Mouse (Mus musculus): ENCODE results near the gene Rdm1. TPM values are rescaled to one million over a fixed set of nuclear protein-coding genes. Genes with fewer than 3 reads are reported as not detected.

Rdm1 gene
- total and polyA plus RNA-seq, 3 experiments = 6.5 to 6.8 TPM; not detected in 1

DNA sequence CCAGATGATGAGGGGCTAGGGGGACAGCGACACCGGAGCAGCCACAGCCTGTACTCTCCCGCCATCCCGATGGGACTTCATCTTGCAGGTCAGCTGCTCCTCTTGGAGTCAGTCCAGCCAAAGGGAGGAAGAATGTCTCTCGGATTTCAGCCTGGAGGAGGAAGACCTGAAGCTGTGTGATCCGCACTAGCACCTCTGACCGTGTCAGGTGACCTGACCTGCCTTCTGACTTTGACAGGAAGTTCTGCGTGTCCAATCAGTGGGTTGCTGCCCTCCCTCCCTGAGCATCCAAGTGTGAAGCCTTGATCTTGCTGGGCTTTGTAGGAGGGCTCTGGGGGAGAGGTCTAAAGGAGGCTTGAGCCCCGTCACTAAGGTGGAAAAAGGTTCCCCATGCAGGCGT, 8.7 kb downstream of the Rdm1 start:
- H3K9me3 ChIP-seq (replicated peaks; ENCODE audit: insufficient read depth, low read length) = no peaks in the 10 kb centered on the region
- H3K4me3 ChIP-seq (ENCODE audit: control insufficient read depth in 1 of 2, insufficient read depth in 1 of 2, low read depth in 2 of 2, low read length in 2 of 2) = no peak overlapping the region
- no peak overlapping the region for H3K27ac ChIP-seq (ENCODE audit: control insufficient read depth, low read depth, low read length)
- H3K27me3 ChIP-seq (ENCODE audit: control insufficient read depth in 1 of 2, insufficient read depth in 2 of 2, low read length in 2 of 2) = no peaks in the 10 kb centered on the region
- peaks cover 0 to 2% of the 10 kb centered on the region in 2 experiments; a peak in 2 of 4 replicates for H3K36me3 ChIP-seq (ENCODE audit: control insufficient read depth in 1 of 2, insufficient read depth in 2 of 2, low read length in 2 of 2)
- TF ChIP-seq MEF2A (IDR thresholded peaks at IDR 0.05; ENCODE audit: extremely low read depth, insufficient replicate concordance, low read depth, low read length, poor library complexity, severe bottlenecking) (no peak), EP300 (IDR thresholded peaks at IDR 0.05; ENCODE audit: low read depth in 1 of 2, low read length in 2 of 2) (no peak), HCFC1 (IDR thresholded peaks at IDR 0.05; ENCODE audit: low read depth, low read length) (no peak), ZKSCAN1 (IDR thresholded peaks at IDR 0.05; ENCODE audit: low read depth, low read length) (no peak), RCOR1 (IDR thresholded peaks at IDR 0.05; ENCODE audit: low read depth, low read length) (no peak), USF2 (IDR thresholded peaks at IDR 0.05; ENCODE audit: borderline replicate concordance in 1 of 2, insufficient read depth in 1 of 2, low read depth in 1 of 2, low read length in 2 of 2) (no peak), KAT2A (conservative IDR thresholded peaks at IDR 0.05; ENCODE audit: low read depth, low read length) (no peak), MXI1 (IDR thresholded peaks at IDR 0.05; ENCODE audit: low read depth, low read length) (no peak), JUND (IDR thresholded peaks at IDR 0.05; ENCODE audit: low read depth, low read length) (no peak), POLR2AphosphoS5 (IDR thresholded peaks at IDR 0.05; ENCODE audit: borderline replicate concordance, low read depth, low read length) (no peak), ZC3H11A (IDR thresholded peaks at IDR 0.05; ENCODE audit: low read depth, low read length) (no peak), ZNF384 (IDR thresholded peaks at IDR 0.05; ENCODE audit: low read depth, low read length) (no peak), TBP (IDR thresholded peaks at IDR 0.05; ENCODE audit: low read depth, low read length) (no peak), MAFK (IDR thresholded peaks at IDR 0.05; ENCODE audit: borderline replicate concordance, low read depth, low read length) (no peak), MAX (IDR thresholded peaks at IDR 0.05; ENCODE audit: low read length) (no peak), NRF1 (IDR thresholded peaks at IDR 0.05; ENCODE audit: insufficient read depth, low read depth, low read length, poor library complexity, severe bottlenecking) (no peak), MYB (IDR thresholded peaks at IDR 0.05; ENCODE audit: low read depth, low read length) (no peak), SIN3A (IDR thresholded peaks at IDR 0.05; ENCODE audit: low read length) (no peak), CTCF (IDR thresholded peaks at IDR 0.05 in 2 of 3, conservative IDR thresholded peaks at IDR 0.05 in 1 of 3; ENCODE audit: control insufficient read depth in 1 of 3, insufficient read depth in 1 of 3, low read depth in 2 of 3, low read length in 3 of 3, poor library complexity in 1 of 3, severe bottlenecking in 1 of 3) (no peak)
- H3K79me2 ChIP-seq (ENCODE audit: control insufficient read depth, insufficient read depth, low read length, poor library complexity) = no peaks in the 10 kb centered on the region
- H3K9ac ChIP-seq (ENCODE audit: control insufficient read depth, low read depth, low read length, poor library complexity, severe bottlenecking) = no peak overlapping the region
- peaks cover 0 to 4% of the 10 kb centered on the region in 2 experiments; a peak in 2 of 4 replicates for H3K4me1 ChIP-seq (ENCODE audit: control insufficient read depth in 1 of 2, insufficient read depth in 2 of 2, low read length in 2 of 2)
- no peak for DNase-seq (ENCODE audit: low read depth, low spot score)

DNA sequence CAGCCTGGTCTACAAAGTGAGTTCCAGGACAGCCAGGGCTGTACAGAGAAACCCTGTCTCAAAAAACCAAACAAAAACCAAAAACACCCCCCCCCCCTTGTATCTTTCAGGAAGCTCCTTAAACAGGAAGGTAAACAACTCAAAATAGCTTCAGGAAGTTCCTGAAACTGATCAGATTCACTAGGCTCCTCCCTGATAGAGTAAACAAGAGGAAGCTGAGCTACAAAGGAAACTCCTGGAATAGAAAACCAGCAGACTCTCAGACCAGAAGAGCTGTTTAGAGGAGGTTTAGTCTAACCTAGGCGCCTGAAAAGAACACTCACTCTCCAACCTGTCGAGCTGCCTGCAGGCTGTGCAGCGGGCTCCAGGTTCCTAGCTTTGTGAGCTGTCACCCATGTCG, 12.8 kb downstream of the Rdm1 start:
- Histone ChIP-seq H3K36me3 (ENCODE audit: control insufficient read depth in 1 of 2, insufficient read depth in 2 of 2, low read length in 2 of 2) (peaks cover 0 to 11% of the 10 kb centered on the region in 2 experiments; a peak in 2 of 4 replicates), H3K27me3 (ENCODE audit: control insufficient read depth in 1 of 2, insufficient read depth in 2 of 2, low read length in 2 of 2) (no peaks in the 10 kb centered on the region), H3K4me3 (ENCODE audit: control insufficient read depth in 1 of 2, insufficient read depth in 1 of 2, low read depth in 2 of 2, low read length in 2 of 2) (no peak overlapping the region), H3K79me2 (ENCODE audit: control insufficient read depth, insufficient read depth, low read length, poor library complexity) (peaks cover 1% of the 10 kb centered on the region; the same call in 1 of the 2 replicates), H3K27ac (ENCODE audit: control insufficient read depth, low read depth, low read length) (no peak overlapping the region), H3K4me1 (ENCODE audit: control insufficient read depth in 1 of 2, insufficient read depth in 2 of 2, low read length in 2 of 2) (peaks cover 0 to 6% of the 10 kb centered on the region in 2 experiments; a peak in 1 of 4 replicates), H3K9me3 (replicated peaks; ENCODE audit: insufficient read depth, low read length) (no peaks in the 10 kb centered on the region), H3K9ac (ENCODE audit: control insufficient read depth, low read depth, low read length, poor library complexity, severe bottlenecking) (no peak overlapping the region)
- TF ChIP-seq POLR2A (IDR thresholded peaks at IDR 0.05; ENCODE audit: control insufficient read depth in 1 of 2, insufficient read depth in 1 of 2, low read depth in 1 of 2, low read length in 2 of 2, poor library complexity in 1 of 2) = no peak
- TF ChIP-seq BHLHE40 (IDR thresholded peaks at IDR 0.05; ENCODE audit: borderline replicate concordance, low read depth, low read length) = no peak
- TF ChIP-seq ELF1 (IDR thresholded peaks at IDR 0.05; ENCODE audit: low read depth, low read length) = 0 out of 2 replicates have a peak, but pooled peaks have one; percentile 19
- no peak for TF ChIP-seq MAZ (IDR thresholded peaks at IDR 0.05; ENCODE audit: low read depth, low read length)
- 0 out of 2 replicates have a peak, but pooled peaks have one; percentile 16 for TF ChIP-seq ETS1 (IDR thresholded peaks at IDR 0.05; ENCODE audit: low read depth, low read length)
- TF ChIP-seq E2F4 (IDR thresholded peaks at IDR 0.05; ENCODE audit: borderline replicate concordance, low read depth, low read length) = 0 out of 2 replicates have a peak, but pooled peaks have one; percentile 26
- TF ChIP-seq MAX (IDR thresholded peaks at IDR 0.05; ENCODE audit: low read length) = no peak
- no peak for TF ChIP-seq ZMIZ1 (IDR thresholded peaks at IDR 0.05; ENCODE audit: low read depth, low read length)
- no peak for TF ChIP-seq ZNF384 (IDR thresholded peaks at IDR 0.05; ENCODE audit: low read depth, low read length)
- TF ChIP-seq HCFC1 (IDR thresholded peaks at IDR 0.05; ENCODE audit: low read depth, low read length) = 0 out of 2 replicates have a peak, but pooled peaks have one; percentile 26
- no peak for TF ChIP-seq MXI1 (IDR thresholded peaks at IDR 0.05; ENCODE audit: low read depth, low read length)
- 0 out of 2 replicates have a peak, but pooled peaks have one; percentile 12 for TF ChIP-seq RCOR1 (IDR thresholded peaks at IDR 0.05; ENCODE audit: low read depth, low read length)
- TF ChIP-seq USF1 (IDR thresholded peaks at IDR 0.05; ENCODE audit: low read depth, low read length) = no peak
- DNase-seq (ENCODE audit: low read depth, low spot score) = peak; percentile 63
